Mouse (Mus musculus): ENCODE measurements around the gene Psma1. TPM values are rescaled to one million over a fixed set of nuclear protein-coding genes. Genes with fewer than 3 reads are reported as not detected.

Gene Psma1
- 100 to 1,000 TPM; 104 to 113 TPM for total RNA-seq (2023)

GRCm38 (mm10) chr7:114276005-114276752, at the start of gene Psma1:
Psma1 (minus strand) TSS chr7:114276118.

GRCm38 (mm10) chr7:114253885-114254833, 21.8 kb downstream of the Psma1 start, which contains the start of gene Copb1:
Copb1 (minus strand) TSS chr7:114254711.

Other genes starting within 250 kb of the Psma1 start
- 1 to 10 TPM; 1.6 to 2.3 TPM for gene Rras2, start 158.3 kb downstream of the Psma1 start, total RNA-seq (2023)
- 10 to 100 TPM; 64.4 to 70.1 TPM for gene Copb1, start 21.4 kb downstream of the Psma1 start, total RNA-seq (2023)
- 1 to 10 TPM; 5.5 to 8.2 TPM for gene Pde3b, start 139.2 kb upstream of the Psma1 start, total RNA-seq (2023)